Mouse (Mus musculus): ENCODE results near the gene Pnldc1. TPM values are rescaled to one million over a fixed set of nuclear protein-coding genes. Genes with fewer than 3 reads are reported as not detected.

The Pnldc1 gene
- polyA plus RNA-seq, 1 experiment: 2.9 TPM

- Histone ChIP-seq H3K4me3 (ENCODE audit: insufficient read depth, low read length) (no peak overlapping the region), H3K4me1 (ENCODE audit: control insufficient read depth, insufficient read depth, low read length) (peaks cover 4% of the 10 kb centered on the region; the same call in 1 of the 2 replicates), H3K27ac (ENCODE audit: insufficient read depth, low read length) (peak overlapping the region; percentile 65)
- TF ChIP-seq POLR2A (IDR thresholded peaks at IDR 0.05; ENCODE audit: extremely low read depth, insufficient read depth, low read length) (no peak), CTCF (IDR thresholded peaks at IDR 0.05; ENCODE audit: extremely low read depth, insufficient read depth, low read length) (no peak)
Measured at GRCm38 (mm10) chr17:12866853-12867252, 43.2 kb downstream of the Pnldc1 start.

DNA sequence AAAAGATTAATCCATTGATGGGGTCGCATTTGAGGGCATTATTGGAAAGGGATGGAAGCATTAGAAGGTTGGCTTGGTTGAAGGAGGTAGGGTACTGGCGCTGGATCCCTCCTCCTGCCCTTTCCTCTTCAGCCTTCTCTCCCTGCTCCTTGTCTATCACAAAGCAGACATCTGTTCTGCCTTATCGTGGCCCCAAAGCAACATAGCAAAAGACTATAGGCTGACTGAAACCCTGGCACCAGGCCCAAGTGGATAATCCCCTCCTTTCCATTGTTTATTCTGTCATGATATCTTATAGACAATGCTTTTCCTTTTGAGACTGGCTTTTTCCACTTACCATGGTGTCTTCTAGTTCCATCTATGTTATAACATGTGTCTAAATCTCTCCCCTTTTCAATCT, 44.6 kb downstream of the Pnldc1 start:
- no peak for TF ChIP-seq CTCF (IDR thresholded peaks at IDR 0.05; ENCODE audit: extremely low read depth, insufficient read depth, low read length)
- TF ChIP-seq POLR2A (IDR thresholded peaks at IDR 0.05; ENCODE audit: extremely low read depth, insufficient read depth, low read length): no peak
- no peak overlapping the region for H3K27ac ChIP-seq (ENCODE audit: insufficient read depth, low read length)
- H3K4me3 ChIP-seq (ENCODE audit: insufficient read depth, low read length): no peak overlapping the region
- peaks cover 4% of the 10 kb centered on the region; the same call in 1 of the 2 replicates for H3K4me1 ChIP-seq (ENCODE audit: control insufficient read depth, insufficient read depth, low read length)

- Histone ChIP-seq H3K4me1 (ENCODE audit: control insufficient read depth, insufficient read depth, low read length) (peaks cover 4% of the 10 kb centered on the region; the same call in 1 of the 2 replicates), H3K4me3 (ENCODE audit: insufficient read depth, low read length) (no peak overlapping the region), H3K27ac (ENCODE audit: insufficient read depth, low read length) (no peak overlapping the region)
- TF ChIP-seq POLR2A (IDR thresholded peaks at IDR 0.05; ENCODE audit: extremely low read depth, insufficient read depth, low read length): no peak
- TF ChIP-seq CTCF (IDR thresholded peaks at IDR 0.05; ENCODE audit: extremely low read depth, insufficient read depth, low read length): no peak
Measured at GRCm38 (mm10) chr17:12864111-12864510, 45.9 kb downstream of the Pnldc1 start.

DNA sequence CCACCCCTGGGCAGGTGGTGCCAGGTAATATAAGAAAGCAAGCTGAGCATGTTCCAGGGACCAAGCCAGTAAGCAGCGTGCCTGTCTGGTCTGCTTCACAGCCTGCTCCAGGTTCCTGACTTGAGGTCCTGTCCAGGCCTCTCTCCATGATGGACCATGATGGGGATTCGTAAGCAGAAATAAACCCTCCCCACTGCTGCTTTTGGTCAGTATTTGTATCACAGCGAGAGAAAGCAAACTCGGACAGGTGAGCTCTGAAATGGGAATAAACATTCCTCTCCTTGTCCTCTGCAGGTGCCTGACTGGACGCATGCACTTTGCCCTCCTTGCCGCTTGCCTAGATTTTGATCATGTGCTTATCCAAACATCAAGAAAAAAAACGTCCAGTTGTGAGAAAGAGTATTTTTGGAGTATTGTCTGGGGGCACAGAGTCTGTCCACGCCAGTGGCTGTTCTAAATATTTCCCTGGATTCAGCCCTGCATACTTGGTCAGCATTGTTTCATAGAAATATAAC, 51.0 kb downstream of the Pnldc1 start:
- Histone ChIP-seq H3K4me1 (ENCODE audit: control insufficient read depth, insufficient read depth, low read length) (peaks cover 1% of the 10 kb centered on the region; the same call in 1 of the 2 replicates), H3K4me3 (ENCODE audit: insufficient read depth, low read length) (no peak overlapping the region), H3K27ac (ENCODE audit: insufficient read depth, low read length) (no peak overlapping the region)
- TF ChIP-seq POLR2A (IDR thresholded peaks at IDR 0.05; ENCODE audit: extremely low read depth, insufficient read depth, low read length) (no peak), CTCF (IDR thresholded peaks at IDR 0.05; ENCODE audit: extremely low read depth, insufficient read depth, low read length) (no peak)

- no peak for TF ChIP-seq CTCF (IDR thresholded peaks at IDR 0.05; ENCODE audit: extremely low read depth, insufficient read depth, low read length)
- no peak for TF ChIP-seq POLR2A (IDR thresholded peaks at IDR 0.05; ENCODE audit: extremely low read depth, insufficient read depth, low read length)
- H3K27ac ChIP-seq (ENCODE audit: insufficient read depth, low read length): no peak overlapping the region
- no peak overlapping the region for H3K4me3 ChIP-seq (ENCODE audit: insufficient read depth, low read length)
Measured at GRCm38 (mm10) chr17:12858072-12858471, 52.0 kb downstream of the Pnldc1 start.

GRCm38 (mm10) chr17:12857395-12857794, 52.6 kb downstream of the Pnldc1 start:
- TF ChIP-seq CTCF (IDR thresholded peaks at IDR 0.05; ENCODE audit: extremely low read depth, insufficient read depth, low read length): no peak
- no peak for TF ChIP-seq POLR2A (IDR thresholded peaks at IDR 0.05; ENCODE audit: extremely low read depth, insufficient read depth, low read length)
- Histone ChIP-seq H3K27ac (ENCODE audit: insufficient read depth, low read length) (no peak overlapping the region), H3K4me1 (ENCODE audit: control insufficient read depth, insufficient read depth, low read length) (peaks cover 4% of the 10 kb centered on the region; the same call in 1 of the 2 replicates), H3K4me3 (ENCODE audit: insufficient read depth, low read length) (no peak overlapping the region)

More at GRCm38 (mm10) chr17:12858072-12858471, 52.0 kb downstream of the Pnldc1 start:
- peaks cover 4% of the 10 kb centered on the region; the same call in 1 of the 2 replicates for H3K4me1 ChIP-seq (ENCODE audit: control insufficient read depth, insufficient read depth, low read length)

GRCm38 (mm10) chr17:12854386-12854785, 55.6 kb downstream of the Pnldc1 start:
- peaks cover 5% of the 10 kb centered on the region; the same call in 1 of the 2 replicates for H3K4me1 ChIP-seq (ENCODE audit: control insufficient read depth, insufficient read depth, low read length)
- no peak overlapping the region for H3K27ac ChIP-seq (ENCODE audit: insufficient read depth, low read length)
- no peak overlapping the region for H3K4me3 ChIP-seq (ENCODE audit: insufficient read depth, low read length)
- TF ChIP-seq CTCF (IDR thresholded peaks at IDR 0.05; ENCODE audit: extremely low read depth, insufficient read depth, low read length) (no peak), POLR2A (IDR thresholded peaks at IDR 0.05; ENCODE audit: extremely low read depth, insufficient read depth, low read length) (no peak)

- H3K4me1 ChIP-seq (ENCODE audit: control insufficient read depth, insufficient read depth, low read length): peaks cover 5% of the 10 kb centered on the region; the same call in 1 of the 2 replicates
- H3K27ac ChIP-seq (ENCODE audit: insufficient read depth, low read length): no peak overlapping the region
- no peak overlapping the region for H3K4me3 ChIP-seq (ENCODE audit: insufficient read depth, low read length)
- TF ChIP-seq CTCF (IDR thresholded peaks at IDR 0.05; ENCODE audit: extremely low read depth, insufficient read depth, low read length): no peak
- TF ChIP-seq POLR2A (IDR thresholded peaks at IDR 0.05; ENCODE audit: extremely low read depth, insufficient read depth, low read length): no peak
Measured at GRCm38 (mm10) chr17:12853821-12854220, 56.2 kb downstream of the Pnldc1 start.

DNA sequence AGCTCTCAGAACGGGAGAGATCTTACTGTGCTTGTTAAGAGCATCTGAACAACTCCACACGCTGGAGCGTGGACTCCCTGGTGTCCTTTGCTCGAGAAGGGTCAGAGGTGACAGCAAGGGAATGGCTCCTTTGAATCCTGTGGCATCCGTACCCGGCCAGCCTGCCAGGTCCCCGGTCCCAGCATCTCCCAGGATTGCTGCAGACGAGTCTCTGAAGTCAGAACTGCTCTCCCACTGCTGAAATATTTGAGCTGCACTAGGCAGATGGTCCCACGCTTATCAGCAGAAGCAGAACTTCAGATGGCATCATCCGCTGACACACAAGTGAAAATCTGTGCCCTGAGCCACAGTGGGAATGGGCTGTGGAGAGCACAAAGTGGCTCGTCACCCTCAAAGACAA, 58.3 kb downstream of the Pnldc1 start:
- Histone ChIP-seq H3K4me1 (ENCODE audit: control insufficient read depth, insufficient read depth, low read length) (peaks cover 6% of the 10 kb centered on the region; the same call in 1 of the 2 replicates), H3K4me3 (ENCODE audit: insufficient read depth, low read length) (peak overlapping the region; percentile 44), H3K27ac (ENCODE audit: insufficient read depth, low read length) (peak overlapping the region; percentile 15)
- TF ChIP-seq POLR2A (IDR thresholded peaks at IDR 0.05; ENCODE audit: extremely low read depth, insufficient read depth, low read length) (peak; percentile 62), CTCF (IDR thresholded peaks at IDR 0.05; ENCODE audit: extremely low read depth, insufficient read depth, low read length) (no peak)

- peak overlapping the region; percentile 44 for H3K4me3 ChIP-seq (ENCODE audit: insufficient read depth, low read length)
- peaks cover 12% of the 10 kb centered on the region for H3K4me1 ChIP-seq (ENCODE audit: control insufficient read depth, insufficient read depth, low read length)
- peak overlapping the region; percentile 63 for H3K27ac ChIP-seq (ENCODE audit: insufficient read depth, low read length)
Measured at GRCm38 (mm10) chr17:12849778-12850382, 60.1 kb downstream of the Pnldc1 start.

More at GRCm38 (mm10) chr17:12849778-12850382, 60.1 kb downstream of the Pnldc1 start:
- TF ChIP-seq CTCF (IDR thresholded peaks at IDR 0.05; ENCODE audit: extremely low read depth, insufficient read depth, low read length): no peak
- no peak for TF ChIP-seq POLR2A (IDR thresholded peaks at IDR 0.05; ENCODE audit: extremely low read depth, insufficient read depth, low read length)

Data from cortical plate, adult 2 months (tissue).